Mouse (Mus musculus) ES-E14 (cell line): ENCODE measurements around the gene Ogfod2. TPM values are rescaled to one million over a fixed set of nuclear protein-coding genes. Genes with fewer than 3 reads are reported as not detected.

Source experiments
- DNase-seq: peaks from one replicate; pipeline ENCODE4 v3.0.0-alpha.2; 2013; ENCODE audit warnings: low read depth, low spot score
- H3K27ac ChIP-seq: 2 replicates; pipeline ENCODE4 v1.5.1; 2012; ENCODE audit warnings: low read depth, mild to moderate bottlenecking, low read length, moderate library complexity, mixed read lengths; ENCODE audit not compliant: poor library complexity, insufficient read depth, severe bottlenecking
- H3K36me3 ChIP-seq: 2 replicates; pipeline ENCODE4 v1.6.1; 2012; ENCODE audit warnings: mild to moderate bottlenecking, low read length, moderate library complexity, mixed read lengths; ENCODE audit not compliant: control insufficient read depth, poor library complexity, insufficient read depth, severe bottlenecking
- H3K4me1 ChIP-seq, 2 experiments: fragments of 150-350 bp in 1 of 2; sonication (generic) in 1 of 2; 2 replicates each; pipeline ENCODE4 v1.6.1; 2012; ENCODE audit warnings: low read length in 2 of 2, mild to moderate bottlenecking in 1 of 2, mixed read lengths in 1 of 2; ENCODE audit not compliant: control insufficient read depth in 2 of 2, insufficient read depth in 2 of 2, poor library complexity in 1 of 2
- H3K4me3 ChIP-seq, 2 experiments: fragments of 150-350 bp in 1 of 2; sonication (generic) in 1 of 2; 2 replicates each; pipeline ENCODE4 v1.5.1; 2012; ENCODE audit warnings: low read length in 2 of 2, low read depth in 1 of 2, mild to moderate bottlenecking in 1 of 2, mixed read lengths in 1 of 2; ENCODE audit not compliant: insufficient read depth in 1 of 2, poor library complexity in 1 of 2, severe bottlenecking in 1 of 2
- H3K9ac ChIP-seq: 2 replicates; pipeline ENCODE4 v1.6.1; 2012; ENCODE audit warnings: low read depth, mild to moderate bottlenecking, low read length, mixed read lengths; ENCODE audit not compliant: poor library complexity, insufficient read depth, severe bottlenecking
- H3K9me3 ChIP-seq: fragments of 150-350 bp; sonication (generic); 2 replicates; pipeline ENCODE4 v1.6.1; 2012; ENCODE audit warnings: low read depth, mild to moderate bottlenecking, low read length; ENCODE audit not compliant: control insufficient read depth, insufficient read depth
- CHD2 ChIP-seq: IDR thresholded peaks from 2 replicates; pipeline ENCODE4 v1.6.1; 2014; ENCODE audit warnings: mild to moderate bottlenecking, low read depth, low read length, inconsistent platforms
- HCFC1 ChIP-seq: IDR thresholded peaks from 2 replicates; pipeline ENCODE4 v1.6.1; 2012; ENCODE audit warnings: low read length, inconsistent platforms, borderline replicate concordance; ENCODE audit not compliant: insufficient read depth
- MAFK ChIP-seq: IDR thresholded peaks from 2 replicates; pipeline ENCODE4 v1.6.1; 2014; ENCODE audit warnings: mild to moderate bottlenecking, low read depth, low read length, inconsistent platforms; ENCODE audit not compliant: insufficient read depth
- ZC3H11A ChIP-seq: IDR thresholded peaks from 2 replicates; pipeline ENCODE4 v1.6.1; 2012; ENCODE audit warnings: low read depth, mild to moderate bottlenecking, inconsistent platforms, low read length, borderline replicate concordance
- ZNF384 ChIP-seq: IDR thresholded peaks from 2 replicates; pipeline ENCODE4 v1.6.1; 2012; ENCODE audit warnings: low read depth, low read length, inconsistent platforms
- in situ Hi-C, 2 experiments: fragments of 600-800 bp; cut with MboI; formaldehyde crosslinking; loops; one replicate each; pipeline ENCODE4 v1.15.1; 2025; ENCODE audit warnings: low sequenced_read_pairs in 2 of 2, inconsistent platforms in 1 of 2; ENCODE audit not compliant: unreplicated experiment in 2 of 2
- total RNA-seq: library from RNA; depleted of rRNA; stranded (reverse); fragments of 300-350 nt; gene quantifications from 2 replicates; pipeline ENCODE4 v1.2.3, GENCODE M21; 2012; rRNA removed

Ogfod2 gene
- total RNA-seq: 7.8 and 14.0 TPM in 2 replicates

GRCm38 (mm10) chr5:124111742-124112497, at the start of gene Ogfod2:
Ogfod2 (plus strand) TSS chr5:124112297.
- Histone ChIP-seq H3K4me3 (peak within 1 kb of the TSS; percentile 70 to 85), H3K27ac (peak within 1 kb of the TSS; percentile 48; the same call in 1 of the 2 replicates), H3K9ac (peak within 1 kb of the TSS; percentile 75), H3K36me3 (no peaks in the 10 kb centered on the region; the same call in 1 of the 2 replicates), H3K4me1 (peaks cover 0 to 3% of the 10 kb centered on the region in 2 experiments; a peak in 1 of 4 replicates), H3K9me3 (no peaks in the 10 kb centered on the region; the same call in 1 of the 2 replicates)
- peak; percentile 82 for DNase-seq
- TF ChIP-seq MAFK: no peak
- no peak for TF ChIP-seq ZC3H11A
- no peak for TF ChIP-seq ZNF384
- TF ChIP-seq HCFC1: peak; percentile 51; the same call in 1 of the 2 replicates
- TF ChIP-seq CHD2: no peak
- in situ Hi-C loops: no loop called here

- Histone ChIP-seq H3K4me1 (no peaks in the 10 kb centered on the region), H3K36me3 (no peaks in the 10 kb centered on the region), H3K4me3 (no peak overlapping the region), H3K9me3 (no peaks in the 10 kb centered on the region), H3K27ac (no peak overlapping the region), H3K9ac (no peak overlapping the region)
- DNase-seq: no peak
- TF ChIP-seq ZNF384 (no peak), MAFK (no peak), CHD2 (no peak)
- in situ Hi-C loops: no loop called here
Observed at GRCm38 (mm10) chr5:124069657-124070056, 42.4 kb upstream of the Ogfod2 start.

GRCm38 (mm10) chr5:124073682-124074081, 38.4 kb upstream of the Ogfod2 start:
- in situ Hi-C loops: no loop called here
- no peak overlapping the region for H3K9ac ChIP-seq
- no peaks in the 10 kb centered on the region for H3K36me3 ChIP-seq
- H3K4me1 ChIP-seq: peaks cover 0 to 14% of the 10 kb centered on the region in 2 experiments; a peak in 2 of 4 replicates
- no peak for DNase-seq
- H3K9me3 ChIP-seq: no peaks in the 10 kb centered on the region
- TF ChIP-seq ZNF384: no peak
- no peak for TF ChIP-seq HCFC1
- no peak for TF ChIP-seq ZC3H11A
- TF ChIP-seq CHD2: no peak
- TF ChIP-seq MAFK: no peak
- H3K27ac ChIP-seq: no peak overlapping the region
- H3K4me3 ChIP-seq: no peak overlapping the region

- no peaks in the 10 kb centered on the region for H3K9me3 ChIP-seq
- no peak overlapping the region for H3K9ac ChIP-seq
- no peak overlapping the region for H3K4me3 ChIP-seq
- H3K27ac ChIP-seq: no peak overlapping the region
- TF ChIP-seq ZC3H11A: no peak
- no peak for DNase-seq
- in situ Hi-C loops: no loop called here
- no peaks in the 10 kb centered on the region for H3K36me3 ChIP-seq
- H3K4me1 ChIP-seq: peaks cover 0 to 14% of the 10 kb centered on the region in 2 experiments; a peak in 2 of 4 replicates
Observed at GRCm38 (mm10) chr5:124074845-124075307, 37.2 kb upstream of the Ogfod2 start.

GRCm38 (mm10) chr5:124075716-124076115, 36.4 kb upstream of the Ogfod2 start:
- in situ Hi-C loops: no loop called here
- no peak for DNase-seq
- no peaks in the 10 kb centered on the region for H3K36me3 ChIP-seq
- peaks cover 0 to 14% of the 10 kb centered on the region in 2 experiments; a peak in 2 of 4 replicates for H3K4me1 ChIP-seq
- H3K4me3 ChIP-seq: no peak overlapping the region
- TF ChIP-seq CHD2 (no peak), MAFK (no peak), HCFC1 (no peak), ZC3H11A (no peak), ZNF384 (no peak)
- no peak overlapping the region for H3K9ac ChIP-seq
- H3K9me3 ChIP-seq: no peaks in the 10 kb centered on the region
- no peak overlapping the region for H3K27ac ChIP-seq
